ENCODE assay signal across 22 mouse cellular contexts in the genomic region with DNA sequence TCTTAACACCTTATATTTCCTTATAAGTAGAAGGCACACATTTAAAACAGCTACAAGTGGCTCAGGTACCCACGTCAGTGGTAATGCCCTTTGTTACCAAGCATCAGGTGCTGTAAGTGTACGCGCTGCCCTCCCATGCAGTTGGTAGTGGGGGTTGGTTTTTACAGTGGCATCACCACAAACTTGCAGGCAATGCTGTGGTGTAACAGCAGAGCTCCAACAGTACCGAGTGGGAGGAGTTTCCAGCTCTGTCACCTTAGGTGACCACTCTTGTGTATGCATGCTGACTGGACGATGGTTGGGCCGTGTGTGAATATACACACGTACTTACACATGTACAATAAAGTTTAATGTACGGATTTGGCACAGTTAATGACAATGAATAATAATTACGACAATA.
DNase-seq lines count a peak whose midpoint lies in the region; ATAC-seq and TF ChIP-seq lines count a peak whose summit lies in the region.
"Had no signal": no experiment of that assay in that cellular context is flagged by ENCODE, and none has a peak within 500 bp of the region (broad histone marks: within the 10 kb centered on the region; RNA-seq: fewer than 3 reads in every experiment).

No protein-coding gene starts in this region.

- H3K9me3 ChIP-seq in ES-E14 (ENCODE audit: control insufficient read depth, insufficient read depth, low read depth, low read length) = no peaks in the 10 kb centered on the region
- H3K9me3 ChIP-seq in hindbrain, embryonic 12.5 days (replicated peaks) = no peaks in the 10 kb centered on the region
- H3K9me3 ChIP-seq: embryonic facial prominence, embryonic 10.5 days; embryonic facial prominence, embryonic 12.5 days; forebrain, embryonic 12.5 days; forebrain, embryonic 15.5 days had no signal

- WGBS in hindbrain, embryonic 12.5 days = 96% methylated on average over 9 of the region's 9 CpGs

- peak overlapping the region; percentile 18; the same call in 1 of the 2 replicates for H3K27ac ChIP-seq in ES-E14 (ENCODE audit: insufficient read depth, low read depth, low read length, poor library complexity, severe bottlenecking)
- no peak overlapping the region for H3K27ac ChIP-seq in hindbrain, embryonic 12.5 days
- H3K27ac ChIP-seq in left cerebral cortex, adult 2 months = no peak overlapping the region
- H3K27ac ChIP-seq: embryonic facial prominence, embryonic 10.5 days; embryonic facial prominence, embryonic 12.5 days; forebrain, embryonic 12.5 days; forebrain, embryonic 15.5 days had no signal

- H3K9ac ChIP-seq in ES-E14 (ENCODE audit: insufficient read depth, low read depth, low read length, poor library complexity, severe bottlenecking) = no peak overlapping the region
- no peak overlapping the region for H3K9ac ChIP-seq in hindbrain, embryonic 12.5 days
- H3K9ac ChIP-seq: embryonic facial prominence, embryonic 12.5 days; forebrain, embryonic 12.5 days; forebrain, embryonic 15.5 days; forebrain, postnatal 0 days had no signal

- H3K27me3 ChIP-seq in hindbrain, embryonic 12.5 days = no peaks in the 10 kb centered on the region
- H3K27me3 ChIP-seq: embryonic facial prominence, embryonic 12.5 days; forebrain, embryonic 12.5 days; forebrain, embryonic 15.5 days; Patski had no signal

- no peak for TF ChIP-seq CTCF in left cerebral cortex, adult 2 months (IDR thresholded peaks at IDR 0.05)

- peak; percentile 77 for DNase-seq in heart, adult 11 months
- no peak for DNase-seq in heart, postnatal 36 days
- no peak for DNase-seq in ES-E14 (ENCODE audit: low read depth, low spot score)
- no peak for DNase-seq in left cerebral cortex, adult 2 months (ENCODE audit: extremely low spot score in 1 of 2, low spot score in 2 of 2)
- DNase-seq: adrenal gland, adult 8-10 months; adrenal gland, postnatal 14 days; adrenal gland, postnatal 36 days; cerebellum, adult 11-12 months; cerebellum, adult 2 months; cerebellum, adult 9-10 months; cerebellum, postnatal 10 days; cerebellum, postnatal 25 days; forebrain, postnatal 0 days had no signal

- intact Hi-C loops in heart, postnatal 36 days (cut with DNase I) = no loop called here
- intact Hi-C loops in left cerebral cortex, adult 2 months (cut with DNase I) = no loop called here

- H3K4me1 ChIP-seq in ES-E14 (ENCODE audit: control insufficient read depth in 2 of 2, insufficient read depth in 2 of 2, low read length in 2 of 2, poor library complexity in 1 of 2) = no peaks in the 10 kb centered on the region
- peaks cover 13% of the 10 kb centered on the region for H3K4me1 ChIP-seq in hindbrain, embryonic 12.5 days
- H3K4me1 ChIP-seq: embryonic facial prominence, embryonic 12.5 days had no signal

- H3K4me3 ChIP-seq in ES-E14 (ENCODE audit: insufficient read depth in 1 of 2, low read depth in 1 of 2, low read length in 2 of 2, poor library complexity in 1 of 2, severe bottlenecking in 1 of 2) = no peak overlapping the region
- H3K4me3 ChIP-seq in hindbrain, embryonic 12.5 days = no peak overlapping the region
- H3K4me3 ChIP-seq in left cerebral cortex, adult 2 months = no peak overlapping the region
- H3K4me3 ChIP-seq: embryonic facial prominence, embryonic 10.5 days; embryonic facial prominence, embryonic 12.5 days; forebrain, embryonic 12.5 days; forebrain, embryonic 15.5 days had no signal

- H3K4me2 ChIP-seq in hindbrain, embryonic 12.5 days (replicated peaks) = no peak overlapping the region
- H3K4me2 ChIP-seq: embryonic facial prominence, embryonic 12.5 days; forebrain, embryonic 12.5 days; forebrain, embryonic 15.5 days had no signal

- peak; percentile 71 for ATAC-seq in granulocyte monocyte progenitor cell, adult 5-6 weeks (replicated peaks; ENCODE audit: poor library complexity, severe bottlenecking)
- no peak for ATAC-seq in hindbrain, embryonic 12.5 days (ENCODE audit: low FRiP score)
- ATAC-seq: activated CD4-positive, CD25-positive, alpha-beta regulatory T cell, adult 4 months; forebrain, embryonic 15.5 days; forebrain, postnatal 0 days; Patski had no signal

- in situ Hi-C loops in ES-E14 (cut with MboI; ENCODE audit: low sequenced_read_pairs in 2 of 2, unreplicated experiment in 2 of 2) = no loop called here

- no peaks in the 10 kb centered on the region for H3K36me3 ChIP-seq in ES-E14 (ENCODE audit: control insufficient read depth, insufficient read depth, low read length, poor library complexity, severe bottlenecking)
- peaks cover 14% of the 10 kb centered on the region for H3K36me3 ChIP-seq in hindbrain, embryonic 12.5 days
- H3K36me3 ChIP-seq: embryonic facial prominence, embryonic 12.5 days; forebrain, embryonic 15.5 days; G1E had no signal

TF ChIP-seq in ES-E14, 5 proteins besides CTCF, POLR2A, EP300 and RAD21:
- TF ChIP-seq HCFC1 (IDR thresholded peaks at IDR 0.05; ENCODE audit: borderline replicate concordance, insufficient read depth, low read length) (no peak), ZNF384 (IDR thresholded peaks at IDR 0.05; ENCODE audit: low read depth, low read length) (no peak), CHD2 (IDR thresholded peaks at IDR 0.05; ENCODE audit: low read depth, low read length) (no peak), ZC3H11A (IDR thresholded peaks at IDR 0.05; ENCODE audit: borderline replicate concordance, low read depth, low read length) (no peak), MAFK (IDR thresholded peaks at IDR 0.05; ENCODE audit: insufficient read depth, low read depth, low read length) (no peak)
